Mouse (Mus musculus): Measurements from ENCODE around the gene Krt84.

- no peak for TF ChIP-seq CTCF (IDR thresholded peaks at IDR 0.05; ENCODE audit: extremely low read depth, insufficient read length, insufficient replicate concordance, low read depth, low read length)
- TF ChIP-seq POLR2A (IDR thresholded peaks at IDR 0.05; ENCODE audit: low read depth, low read length): no peak
Observed at GRCm38 (mm10) chr15:101558034-101558646, 25.5 kb upstream of the Krt84 start.
